Mouse (Mus musculus) effector memory CD4-positive, alpha-beta T cell, adult 5 months (primary cell): ENCODE data around the gene Olfr1162. TPM values are rescaled to one million over a fixed set of nuclear protein-coding genes. Genes with fewer than 3 reads are reported as not detected.

ENCODE experiments used
- polyA plus RNA-seq: library from polyadenylated mRNA; unstranded; fragments of 100-300 nt; shearing (Covaris generic); gene quantifications from one replicate; pipeline ENCODE4 v1.2.1, GENCODE M21; 2017

The Olfr1162 gene
- not detected for polyA plus RNA-seq

DNA sequence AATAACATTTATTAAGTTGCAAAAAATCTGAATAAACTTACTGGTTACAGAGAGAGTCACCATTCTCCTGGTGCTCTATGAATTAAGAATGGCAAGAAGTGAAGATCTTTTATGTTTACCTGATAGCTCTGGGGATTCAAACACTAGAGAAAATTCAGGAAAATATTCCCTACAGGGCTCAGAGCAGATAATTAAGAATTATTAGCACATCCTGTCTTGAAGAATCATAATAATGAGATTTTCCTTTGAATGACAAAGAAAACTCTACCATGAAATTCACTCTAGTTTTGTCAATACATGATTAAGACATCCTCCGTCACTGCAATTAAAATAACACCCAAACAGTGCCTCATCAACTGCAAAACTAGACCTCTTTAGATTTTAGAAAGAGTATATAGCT lies at the start of gene Olfr1162:
Gene Olfr1162 (minus strand): TSS at position 101 of the 400 bp plus-strand sequence.

GRCm38 (mm10) chr2:88093866-88094265 lies 42.9 kb upstream of the Olfr1162 start, which contains the start of gene Olfr1164:
TSS of gene Olfr1164 (minus strand) at chr2:88093966.

DNA sequence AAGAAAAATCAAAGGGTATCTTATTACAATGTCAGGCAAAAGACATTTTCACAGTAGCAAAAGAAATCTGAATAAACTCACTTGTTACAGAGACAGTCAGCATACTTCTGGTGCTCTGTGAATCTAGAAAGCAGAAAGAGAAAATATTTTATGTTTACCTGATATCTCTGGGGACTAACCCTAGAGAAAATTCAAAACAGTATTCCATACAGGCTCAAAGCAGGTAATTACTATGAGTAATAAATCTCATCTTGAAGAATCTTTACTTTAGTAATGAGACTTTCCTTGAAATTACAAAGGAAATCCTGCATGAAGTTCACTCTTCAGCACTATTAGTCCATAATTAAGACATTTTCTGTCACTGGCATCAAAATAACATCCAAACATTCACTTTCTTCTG lies 20.8 kb upstream of the Olfr1162 start, which contains the start of gene Olfr1163:
Gene Olfr1163 (minus strand): TSS at position 101 of the 400 bp plus-strand sequence.

DNA sequence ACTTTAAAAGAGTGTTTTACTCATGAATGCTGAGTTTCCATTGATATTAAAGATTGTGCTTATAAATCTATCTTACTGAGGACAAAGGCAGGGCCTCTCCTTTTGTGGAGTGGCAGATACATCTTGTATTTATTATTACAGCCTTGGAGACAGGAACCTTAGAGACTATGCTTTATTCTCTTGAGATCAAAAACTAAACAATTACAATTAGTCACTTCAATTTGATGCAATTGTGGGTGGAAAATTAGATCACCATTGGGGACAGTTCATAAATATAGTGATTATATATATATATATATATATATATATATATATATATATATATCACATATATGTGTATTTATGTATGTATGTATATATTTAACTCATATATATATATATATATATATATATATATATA lies 13.3 kb downstream of the Olfr1162 start, which contains the start of gene Olfr73:
Gene Olfr73 (minus strand): TSS at position 101 of the 400 bp plus-strand sequence.

DNA sequence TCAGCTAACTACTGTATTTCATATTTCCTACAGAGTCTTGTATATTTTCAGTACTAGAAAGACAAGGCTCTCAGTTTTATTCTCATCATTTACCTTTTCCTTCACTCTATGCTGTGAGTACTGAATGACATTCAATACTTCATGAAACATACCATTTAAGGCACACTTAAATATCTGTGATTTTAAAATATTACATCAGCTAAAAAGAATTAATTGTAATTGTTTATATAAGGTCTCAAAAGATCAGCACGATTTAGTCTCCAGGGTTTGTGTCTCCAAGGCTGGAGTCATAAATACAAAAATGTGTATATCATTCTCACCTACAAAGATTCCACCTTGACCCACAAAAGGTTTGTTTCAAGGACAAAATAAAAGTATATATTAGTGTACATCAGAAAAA lies 28.5 kb downstream of the Olfr1162 start, which contains the start of gene Olfr1161:
Gene Olfr1161 (plus strand): TSS at position 301 of the 400 bp plus-strand sequence.

GRCm38 (mm10) chr2:88007515-88008318 lies 43.2 kb downstream of the Olfr1162 start, which contains the start of gene Olfr1160:
TSS of gene Olfr1160 (minus strand) at chr2:88008268.

Other genes starting within 250 kb of the Olfr1162 start
- gene Olfr1145, start 241.3 kb downstream of the Olfr1162 start, polyA plus RNA-seq, result not detected
- not detected for gene Olfr1148, start 220.6 kb downstream of the Olfr1162 start, polyA plus RNA-seq
- gene Olfr1150-ps1, start 207.1 kb downstream of the Olfr1162 start, polyA plus RNA-seq, result not detected
- not detected for gene Olfr1151, start 195.3 kb downstream of the Olfr1162 start, polyA plus RNA-seq
- gene Olfr1152, start 184.6 kb downstream of the Olfr1162 start, polyA plus RNA-seq, result 0.07 TPM
- gene Olfr1153, start 156.2 kb downstream of the Olfr1162 start, polyA plus RNA-seq, result not detected
- gene Olfr1154, start 146.0 kb downstream of the Olfr1162 start, polyA plus RNA-seq, result not detected
- not detected for gene Olfr1155, start 106.0 kb downstream of the Olfr1162 start, polyA plus RNA-seq
- gene Olfr1156, start 98.0 kb downstream of the Olfr1162 start, polyA plus RNA-seq, result 0.30 TPM
- not detected for gene Olfr1157, start 82.8 kb downstream of the Olfr1162 start, polyA plus RNA-seq
- not detected for gene Olfr74, start 76.5 kb downstream of the Olfr1162 start, polyA plus RNA-seq
- gene Olfr1158, start 61.0 kb downstream of the Olfr1162 start, polyA plus RNA-seq, result not detected
- 0.06 TPM for gene Olfr1160, start 42.9 kb downstream of the Olfr1162 start, polyA plus RNA-seq
- gene Olfr1161, start 28.4 kb downstream of the Olfr1162 start, polyA plus RNA-seq, result not detected
- not detected for gene Olfr73, start 13.4 kb downstream of the Olfr1162 start, polyA plus RNA-seq
- not detected for gene Olfr1163, start 20.7 kb upstream of the Olfr1162 start, polyA plus RNA-seq
- gene Olfr1164, start 42.8 kb upstream of the Olfr1162 start, polyA plus RNA-seq, result not detected
- gene Olfr1166, start 77.1 kb upstream of the Olfr1162 start, polyA plus RNA-seq, result not detected
- not detected for gene Olfr1167, start 104.1 kb upstream of the Olfr1162 start, polyA plus RNA-seq
- not detected for gene Olfr1168, start 130.8 kb upstream of the Olfr1162 start, polyA plus RNA-seq
- not detected for gene Olfr1170, start 177.2 kb upstream of the Olfr1162 start, polyA plus RNA-seq
- gene Olfr1173, start 228.7 kb upstream of the Olfr1162 start, polyA plus RNA-seq, result not detected